Mouse (Mus musculus): Measurements from ENCODE around the gene Entpd6. TPM values are rescaled to one million over a fixed set of nuclear protein-coding genes. Genes with fewer than 3 reads are reported as not detected.

Entpd6 gene
- polyA plus RNA-seq, 1 experiment = 56.5 TPM

DNA sequence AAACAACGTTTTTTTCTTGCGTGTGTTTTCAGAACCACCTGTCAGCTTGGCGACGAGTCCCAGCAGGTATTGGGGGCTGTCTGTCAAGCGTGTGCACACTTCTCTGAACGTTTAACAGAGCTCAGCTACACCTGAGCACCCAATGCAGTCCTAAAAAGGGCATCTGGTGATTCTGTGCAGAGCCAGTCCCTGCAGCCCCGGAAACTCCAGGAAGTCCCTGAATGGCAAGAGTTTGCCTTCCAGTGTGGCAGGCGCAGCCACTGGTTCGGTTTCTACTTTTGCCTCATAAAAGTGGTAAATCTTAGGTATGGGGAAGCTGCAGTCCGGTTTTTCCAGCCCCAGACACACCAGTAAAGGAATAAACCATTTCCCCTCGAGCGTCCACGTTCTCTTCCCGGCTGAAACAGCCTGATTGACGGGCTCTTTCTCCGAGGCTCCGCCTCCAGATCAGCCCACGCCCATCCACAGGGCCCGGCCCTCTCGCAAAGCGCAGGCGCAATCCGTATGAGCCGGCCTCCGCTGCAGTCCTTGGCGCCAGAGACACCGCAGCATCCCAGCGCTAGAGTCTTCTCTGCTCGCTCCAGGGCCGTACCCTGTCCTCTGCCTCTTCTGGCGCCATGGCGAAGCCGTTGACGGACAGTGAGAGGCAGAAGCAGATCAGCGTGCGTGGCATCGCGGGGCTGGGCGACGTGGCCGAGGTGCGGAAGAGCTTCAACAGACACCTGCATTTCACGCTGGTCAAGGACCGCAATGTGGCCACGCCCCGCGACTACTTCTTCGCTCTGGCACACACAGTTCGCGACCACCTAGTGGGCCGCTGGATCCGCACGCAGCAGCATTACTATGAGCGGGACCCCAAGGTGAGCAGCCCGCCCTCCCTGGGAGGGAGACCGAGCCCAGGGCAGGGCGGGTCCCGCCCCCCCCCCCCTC, 37.7 kb downstream of the Entpd6 start, which contains the start of gene Pygb:
Pygb (plus strand) TSS at position 485 of the 930 bp plus-strand sequence.
- peak; percentile 61 to 89 for DNase-seq (ENCODE audit: extremely low spot score in 1 of 2, low spot score in 1 of 2)

GRCm38 (mm10) chr2:150787234-150787771, 38.5 kb downstream of the Entpd6 start:
- DNase-seq (ENCODE audit: extremely low spot score in 1 of 2, low spot score in 1 of 2) = no peak

DNA sequence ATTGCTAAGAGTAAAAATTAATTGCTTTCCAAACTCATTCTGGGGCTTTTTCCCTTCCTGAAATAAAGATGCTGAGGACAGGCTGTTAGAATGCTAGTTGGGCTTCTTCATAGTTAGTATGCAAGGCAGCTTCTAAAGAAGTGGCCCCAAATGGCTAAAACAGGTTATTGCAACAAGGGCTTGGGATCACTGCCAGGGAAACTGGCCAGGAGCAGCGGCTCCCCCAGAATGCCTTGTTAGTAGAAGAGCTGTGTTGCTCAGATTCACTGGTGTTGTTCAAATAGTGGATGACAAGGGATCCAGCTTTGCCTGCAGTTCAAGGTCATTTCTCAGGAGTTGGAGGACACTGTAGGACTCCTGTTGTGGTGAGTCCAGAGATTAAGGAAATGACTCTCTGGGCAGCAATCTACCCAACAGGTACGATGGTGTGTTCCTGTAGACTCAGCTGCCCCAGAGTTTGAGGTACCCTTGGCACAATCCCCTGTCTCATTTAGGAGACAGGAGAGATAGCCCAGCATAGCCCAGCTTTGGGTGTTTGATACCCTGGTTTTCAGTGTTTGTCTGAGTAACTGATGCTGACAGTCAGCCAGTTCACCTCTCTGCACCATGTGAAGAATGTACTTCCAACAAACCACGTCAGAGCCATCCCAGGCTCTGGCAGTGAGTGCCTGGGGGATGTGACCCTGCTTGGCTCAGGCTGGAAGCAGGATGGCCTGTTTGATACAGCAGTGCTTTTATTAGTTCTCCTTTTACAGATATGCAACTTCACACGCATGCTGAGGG, 40.1 kb downstream of the Entpd6 start:
- DNase-seq (ENCODE audit: extremely low spot score in 1 of 2, low spot score in 1 of 2) = peak; percentile 73 to 81

GRCm38 (mm10) chr2:150793320-150793719, 44.5 kb downstream of the Entpd6 start:
- no peak for DNase-seq (ENCODE audit: extremely low spot score in 1 of 2, low spot score in 1 of 2)

DNA sequence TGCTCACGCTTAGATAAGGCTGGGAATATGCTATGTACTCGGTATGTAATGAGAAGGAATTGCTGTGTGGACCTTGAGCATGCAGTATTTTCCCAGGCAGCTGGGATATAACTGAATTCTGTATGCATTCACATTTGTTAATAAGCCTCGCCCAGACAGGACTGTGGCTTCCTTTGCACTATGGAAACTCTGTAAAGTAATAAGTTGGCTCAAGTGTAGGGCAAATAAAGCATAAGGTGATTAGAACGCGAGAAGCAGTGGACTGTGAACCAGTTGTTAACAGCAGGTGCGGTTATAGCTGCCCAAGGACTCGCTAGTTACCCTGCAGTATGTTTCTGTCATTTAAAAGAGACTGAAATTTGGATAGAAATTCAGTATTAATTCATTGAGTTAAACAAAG, 49.2 kb downstream of the Entpd6 start:
- no peak for DNase-seq (ENCODE audit: extremely low spot score in 1 of 2, low spot score in 1 of 2)

DNA sequence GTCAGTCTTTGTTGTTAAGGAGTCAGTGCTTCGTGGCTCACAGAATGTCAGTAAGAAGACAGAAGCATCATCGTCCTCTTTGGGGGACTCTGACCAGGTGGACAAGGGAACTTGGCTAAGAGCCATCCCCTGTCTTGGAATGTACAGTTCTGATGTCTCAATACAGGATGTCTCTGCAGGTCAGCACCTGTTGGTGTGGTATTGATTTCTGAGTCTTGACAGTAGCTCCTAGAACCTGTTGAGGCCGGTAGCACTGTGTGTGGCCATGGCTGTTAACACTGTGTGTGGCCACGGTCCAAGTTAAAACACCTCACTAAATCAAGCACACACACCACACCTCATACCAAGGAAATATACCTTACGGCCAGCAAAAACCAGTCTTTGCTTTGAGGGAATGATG, 51.8 kb downstream of the Entpd6 start:
- DNase-seq (ENCODE audit: extremely low spot score in 1 of 2, low spot score in 1 of 2) = no peak

DNA sequence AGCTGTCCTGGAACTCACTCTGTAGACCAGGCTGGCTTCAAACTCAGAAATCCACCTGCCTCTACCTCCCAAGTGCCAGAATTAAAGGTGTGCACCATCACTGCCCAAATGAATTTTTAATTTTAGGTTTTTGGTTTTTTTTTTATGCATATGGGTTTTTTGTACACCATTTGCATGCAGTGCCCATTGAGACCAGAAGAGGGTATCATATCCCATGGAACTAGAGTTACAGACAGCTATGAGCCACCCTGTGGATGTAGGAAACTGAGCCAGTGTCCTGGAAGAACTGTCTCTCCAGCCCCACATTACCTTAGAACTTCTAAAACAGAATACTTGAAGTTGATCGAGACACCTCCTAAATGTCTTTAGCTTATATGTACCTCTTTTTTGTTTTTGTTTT, 54.2 kb downstream of the Entpd6 start:
- DNase-seq (ENCODE audit: extremely low spot score in 1 of 2, low spot score in 1 of 2) = peak in 1 of 2 experiments; percentile 62

DNA sequence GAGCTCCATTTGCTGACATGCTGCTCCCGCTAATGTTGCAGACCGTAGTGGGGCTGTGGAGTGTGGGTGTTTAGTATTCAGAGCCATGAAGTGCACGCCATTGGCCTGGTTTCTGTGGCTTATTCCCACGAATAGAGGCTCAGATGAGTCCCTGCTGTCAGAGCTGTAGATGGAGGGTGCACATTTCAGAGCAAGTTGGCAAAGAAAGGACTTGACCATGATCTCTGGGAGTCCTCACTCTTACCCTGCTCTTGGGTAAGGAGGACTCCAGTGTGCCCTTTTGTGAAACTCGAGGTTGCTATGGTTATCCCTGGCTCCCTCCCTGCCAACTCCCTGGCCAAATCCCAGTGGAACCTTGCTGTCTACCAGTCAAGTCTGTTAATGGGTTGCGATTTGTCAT, 59.5 kb downstream of the Entpd6 start:
- DNase-seq (ENCODE audit: extremely low spot score in 1 of 2, low spot score in 1 of 2) = no peak

- no peak for DNase-seq (ENCODE audit: extremely low spot score in 1 of 2, low spot score in 1 of 2)
Measured at GRCm38 (mm10) chr2:150808812-150809211, 60.0 kb downstream of the Entpd6 start.

DNA sequence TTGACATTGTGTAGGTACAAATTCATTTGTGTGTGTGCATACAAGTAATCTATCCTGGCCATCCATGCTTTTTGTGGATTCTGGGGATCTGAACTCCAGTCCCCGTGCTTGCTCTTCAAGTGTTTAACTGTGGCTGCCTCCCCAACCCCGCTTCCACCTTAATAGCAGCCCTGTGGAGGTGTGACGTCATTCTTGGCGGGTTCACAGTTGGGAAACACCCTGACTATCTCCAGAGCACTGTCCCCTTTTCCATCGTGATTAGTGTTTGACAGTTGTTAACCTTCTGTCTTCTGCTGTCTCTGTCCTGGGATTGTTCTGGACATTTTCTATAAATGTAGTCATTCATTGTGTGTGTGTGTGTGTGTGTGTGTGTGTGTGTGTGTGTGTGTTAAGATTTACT, 61.8 kb downstream of the Entpd6 start:
- DNase-seq (ENCODE audit: extremely low spot score in 1 of 2, low spot score in 1 of 2) = no peak

- no peak for DNase-seq (ENCODE audit: extremely low spot score in 1 of 2, low spot score in 1 of 2)
Measured at GRCm38 (mm10) chr2:150812816-150813215, 64.0 kb downstream of the Entpd6 start.

DNA sequence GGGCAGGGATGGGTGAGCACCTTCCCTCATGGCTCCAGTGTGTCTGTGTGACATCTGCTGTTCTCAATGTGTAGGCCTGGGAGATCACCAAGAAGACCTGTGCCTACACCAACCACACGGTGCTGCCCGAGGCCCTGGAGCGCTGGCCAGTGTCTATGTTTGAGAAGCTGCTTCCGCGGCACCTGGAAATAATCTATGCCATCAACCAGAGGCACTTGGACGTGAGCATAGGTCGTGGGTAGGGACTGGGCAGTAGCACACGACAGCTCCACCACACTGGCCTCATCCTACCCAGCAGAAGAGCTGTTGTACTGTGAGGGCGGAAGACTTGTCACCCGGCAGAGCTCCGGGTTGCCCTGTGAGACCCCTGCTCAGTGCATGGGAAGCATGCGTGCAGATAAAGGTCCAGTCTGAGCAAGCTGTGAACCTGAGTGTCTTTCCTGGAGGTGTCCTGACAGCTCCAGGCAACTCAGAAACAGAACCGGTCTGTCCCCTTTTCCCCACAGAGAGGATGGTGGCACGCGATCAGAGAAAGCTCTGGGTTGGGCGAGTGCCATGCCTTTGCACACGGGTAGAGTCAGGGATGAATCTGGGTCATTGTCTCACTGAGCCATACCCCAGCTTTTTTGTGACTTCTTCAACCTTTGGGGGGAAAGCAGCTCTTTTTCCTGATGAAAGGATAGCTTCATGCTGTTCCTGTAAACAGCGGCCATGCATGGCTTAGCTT, 68.0 kb downstream of the Entpd6 start:
- DNase-seq (ENCODE audit: extremely low spot score in 1 of 2, low spot score in 1 of 2) = no peak

DNA sequence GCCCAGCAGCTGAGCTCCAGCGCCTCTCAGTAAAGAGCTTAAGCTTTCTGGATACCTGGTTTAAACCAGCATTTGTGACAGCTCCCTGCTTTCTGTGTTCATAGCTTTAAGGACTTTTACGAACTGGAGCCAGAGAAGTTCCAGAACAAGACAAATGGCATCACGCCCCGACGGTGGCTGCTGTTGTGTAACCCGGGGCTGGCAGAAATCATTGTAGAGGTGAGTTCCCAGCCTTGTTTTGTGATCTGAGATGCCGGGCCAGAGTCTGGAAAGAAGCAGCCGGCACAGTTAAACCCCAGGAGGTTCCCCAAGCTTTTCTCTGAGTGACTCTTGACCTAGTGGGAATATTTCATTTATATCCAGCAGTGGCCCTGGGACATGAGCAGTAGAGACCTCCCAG, 69.9 kb downstream of the Entpd6 start:
- DNase-seq (ENCODE audit: extremely low spot score in 1 of 2, low spot score in 1 of 2) = no peak

GRCm38 (mm10) chr2:150820720-150821119, 71.9 kb downstream of the Entpd6 start:
- DNase-seq (ENCODE audit: extremely low spot score in 1 of 2, low spot score in 1 of 2) = no peak

Other genes starting within 250 kb of the Entpd6 start
- gene Cst7, start 178.6 kb upstream of the Entpd6 start, polyA plus RNA-seq (2012; rRNA removed) = 0.48 and 1.1 TPM in 2 replicates
- 61.2 TPM in 2 replicates for gene Apmap, start 140.5 kb upstream of the Entpd6 start, polyA plus RNA-seq (2012; rRNA removed)
- 25.3 and 25.9 TPM in 2 replicates for gene Acss1, start 80.5 kb upstream of the Entpd6 start, polyA plus RNA-seq (2012; rRNA removed)
- 0.15 and 0.16 TPM in 2 replicates for gene Vsx1, start 59.7 kb upstream of the Entpd6 start, polyA plus RNA-seq (2012; rRNA removed)
- gene Pygb, start 37.7 kb downstream of the Entpd6 start, polyA plus RNA-seq (2012; rRNA removed) = 123 and 125 TPM in 2 replicates
- 286 and 297 TPM in 2 replicates for gene Abhd12, start 155.7 kb downstream of the Entpd6 start, polyA plus RNA-seq (2012; rRNA removed)
- gene Gins1, start 156.4 kb downstream of the Entpd6 start, polyA plus RNA-seq (2012; rRNA removed) = 1.3 and 1.9 TPM in 2 replicates

Data from frontal cortex, adult 2 months (tissue).